Mouse (Mus musculus): Measurements from ENCODE around the gene BC017158. TPM values are rescaled to one million over a fixed set of nuclear protein-coding genes. Genes with fewer than 3 reads are reported as not detected.
A peak's percentile ranks its signal among the peaks of the same experiment; 100 is the strongest.

The BC017158 gene
- polyA plus RNA-seq, 1 experiment = 29.4 TPM

DNA sequence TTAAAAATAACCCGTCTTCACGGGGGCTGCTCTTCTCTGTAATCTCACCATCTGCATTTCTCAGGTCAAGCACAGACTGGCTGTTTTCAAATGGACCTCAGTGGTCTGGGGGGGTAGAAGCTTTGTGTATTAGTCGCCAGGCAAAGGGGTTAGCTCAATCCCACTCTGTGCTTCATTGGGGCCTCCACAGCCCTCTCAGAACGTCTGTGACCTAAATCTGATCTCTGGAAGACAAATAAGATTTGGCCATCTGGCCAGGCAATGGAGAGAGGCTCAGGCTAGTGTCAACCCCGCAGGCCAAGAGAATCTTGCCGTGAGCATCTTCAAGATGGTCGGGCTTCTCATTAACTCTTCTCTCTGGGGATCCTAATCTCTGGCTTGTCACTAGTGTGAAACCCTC is 16.5 kb upstream of the BC017158 start:
- Histone ChIP-seq H3K36me3 (ENCODE audit: control insufficient read depth, insufficient read depth, low read length) (no peaks in the 10 kb centered on the region), H3K27me3 (replicated peaks; ENCODE audit: control insufficient read depth, insufficient read depth, low read length) (no peaks in the 10 kb centered on the region), H3K4me3 (ENCODE audit: insufficient read depth, low read depth, low read length) (no peak overlapping the region), H3K4me1 (ENCODE audit: control insufficient read depth, insufficient read depth, low read length) (no peaks in the 10 kb centered on the region), H3K27ac (ENCODE audit: insufficient read depth, low read depth, low read length) (no peak overlapping the region)
- no peak for DNase-seq
- 77% methylated on average over 7 of the region's 7 CpGs for WGBS
- TF ChIP-seq POLR2A (IDR thresholded peaks at IDR 0.05; ENCODE audit: low read depth, low read length) (no peak), CTCF (conservative IDR thresholded peaks at IDR 0.05; ENCODE audit: insufficient read depth, insufficient read length, low read depth, low read length) (no peak)

DNA sequence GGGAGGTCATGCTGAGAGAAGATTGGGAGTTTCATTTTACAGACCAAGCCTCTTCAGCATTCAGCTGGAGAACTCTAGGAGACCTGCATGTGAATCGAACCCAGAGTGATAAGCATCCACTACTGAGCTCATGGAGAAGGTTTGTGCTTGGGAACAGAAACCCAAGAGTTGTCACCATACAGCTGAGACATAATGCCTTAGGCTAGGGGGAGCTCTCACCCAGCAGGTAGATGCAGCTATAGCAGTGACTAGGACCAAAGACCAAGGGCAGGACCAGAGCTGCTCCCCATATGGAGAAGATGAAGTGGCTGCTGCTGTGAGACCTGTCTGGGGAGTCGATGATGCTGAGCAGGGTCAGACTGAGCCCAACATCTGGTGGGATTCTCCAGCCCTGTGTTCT is 15.6 kb upstream of the BC017158 start:
- H3K4me3 ChIP-seq (ENCODE audit: insufficient read depth, low read depth, low read length) = no peak overlapping the region
- 82% methylated on average over 2 of the region's 2 CpGs for WGBS
- no peaks in the 10 kb centered on the region for H3K36me3 ChIP-seq (ENCODE audit: control insufficient read depth, insufficient read depth, low read length)
- no peaks in the 10 kb centered on the region for H3K4me1 ChIP-seq (ENCODE audit: control insufficient read depth, insufficient read depth, low read length)
- no peak overlapping the region for H3K27ac ChIP-seq (ENCODE audit: insufficient read depth, low read depth, low read length)
- no peak for TF ChIP-seq POLR2A (IDR thresholded peaks at IDR 0.05; ENCODE audit: low read depth, low read length)
- 0 out of 2 replicates have a peak, but pooled peaks have one; percentile 20 for TF ChIP-seq CTCF (conservative IDR thresholded peaks at IDR 0.05; ENCODE audit: insufficient read depth, insufficient read length, low read depth, low read length)
- no peaks in the 10 kb centered on the region for H3K27me3 ChIP-seq (replicated peaks; ENCODE audit: control insufficient read depth, insufficient read depth, low read length)
- no peak for DNase-seq

DNA sequence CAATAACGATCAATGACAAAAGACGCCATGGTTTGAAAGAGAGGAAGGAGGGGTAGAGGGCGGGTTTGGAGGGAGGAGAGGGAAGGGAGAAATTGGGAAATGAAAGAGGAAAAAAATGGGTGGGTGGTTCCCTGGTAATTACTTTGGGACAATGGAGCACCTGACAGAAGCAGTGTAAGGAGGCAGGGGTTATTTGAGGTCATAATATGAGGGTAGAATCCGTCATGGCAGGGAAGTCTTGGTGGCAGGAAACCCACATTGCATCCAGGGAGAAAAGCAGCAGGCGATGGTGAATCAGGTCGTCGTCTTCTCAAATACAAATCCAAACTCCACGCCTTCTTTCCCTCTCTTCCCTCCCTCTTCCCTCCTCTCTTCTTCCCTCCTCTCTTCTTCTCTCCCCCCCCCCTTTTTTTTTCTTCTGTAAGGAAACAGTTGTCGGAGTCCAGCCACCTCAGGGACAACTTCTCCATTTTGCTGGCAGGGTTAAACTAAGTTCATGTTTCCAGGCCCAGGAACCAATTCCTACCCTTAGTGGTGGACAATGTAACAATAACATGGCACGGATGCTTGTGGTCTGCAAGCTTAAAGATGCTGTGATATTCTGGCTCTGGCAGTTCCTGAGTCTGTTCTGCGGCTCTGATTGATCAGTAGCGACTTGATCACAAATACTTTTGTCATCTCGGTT is 14.5 kb upstream of the BC017158 start:
- no peaks in the 10 kb centered on the region for H3K36me3 ChIP-seq (ENCODE audit: control insufficient read depth, insufficient read depth, low read length)
- H3K4me3 ChIP-seq (ENCODE audit: insufficient read depth, low read depth, low read length) = no peak overlapping the region
- H3K27me3 ChIP-seq (replicated peaks; ENCODE audit: control insufficient read depth, insufficient read depth, low read length) = no peaks in the 10 kb centered on the region
- TF ChIP-seq POLR2A (IDR thresholded peaks at IDR 0.05; ENCODE audit: low read depth, low read length) (no peak), CTCF (conservative IDR thresholded peaks at IDR 0.05; ENCODE audit: insufficient read depth, insufficient read length, low read depth, low read length) (no peak)
- H3K4me1 ChIP-seq (ENCODE audit: control insufficient read depth, insufficient read depth, low read length) = no peaks in the 10 kb centered on the region
- WGBS = 77% methylated on average over 13 of the region's 13 CpGs
- H3K27ac ChIP-seq (ENCODE audit: insufficient read depth, low read depth, low read length) = no peak overlapping the region
- no peak for DNase-seq

DNA sequence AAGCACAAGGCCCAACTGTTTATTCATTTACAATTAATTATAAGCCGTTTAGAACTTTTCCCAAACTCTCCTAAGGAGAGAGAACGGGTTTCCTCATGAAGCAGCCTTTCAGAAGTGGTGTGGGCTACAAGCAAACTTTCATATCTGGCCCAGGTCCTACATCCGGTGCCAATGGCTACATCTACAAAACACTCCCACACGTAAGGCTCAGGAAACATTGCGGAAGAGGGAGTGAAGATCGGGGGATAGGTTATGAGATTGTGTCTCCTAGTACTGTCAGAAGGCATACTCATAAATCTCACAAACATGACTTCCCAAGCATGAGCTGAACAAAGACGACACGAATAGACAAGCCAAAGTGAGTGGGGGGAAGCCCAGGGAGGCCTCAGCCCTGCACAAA is 13.8 kb upstream of the BC017158 start:
- Histone ChIP-seq H3K27me3 (replicated peaks; ENCODE audit: control insufficient read depth, insufficient read depth, low read length) (no peaks in the 10 kb centered on the region), H3K4me3 (ENCODE audit: insufficient read depth, low read depth, low read length) (no peak overlapping the region), H3K36me3 (ENCODE audit: control insufficient read depth, insufficient read depth, low read length) (no peaks in the 10 kb centered on the region), H3K27ac (ENCODE audit: insufficient read depth, low read depth, low read length) (no peak overlapping the region), H3K4me1 (ENCODE audit: control insufficient read depth, insufficient read depth, low read length) (no peaks in the 10 kb centered on the region)
- WGBS = 51% methylated on average over 8 of the region's 8 CpGs
- TF ChIP-seq POLR2A (IDR thresholded peaks at IDR 0.05; ENCODE audit: low read depth, low read length) (no peak), CTCF (conservative IDR thresholded peaks at IDR 0.05; ENCODE audit: insufficient read depth, insufficient read length, low read depth, low read length) (no peak)
- no peak for DNase-seq

DNA sequence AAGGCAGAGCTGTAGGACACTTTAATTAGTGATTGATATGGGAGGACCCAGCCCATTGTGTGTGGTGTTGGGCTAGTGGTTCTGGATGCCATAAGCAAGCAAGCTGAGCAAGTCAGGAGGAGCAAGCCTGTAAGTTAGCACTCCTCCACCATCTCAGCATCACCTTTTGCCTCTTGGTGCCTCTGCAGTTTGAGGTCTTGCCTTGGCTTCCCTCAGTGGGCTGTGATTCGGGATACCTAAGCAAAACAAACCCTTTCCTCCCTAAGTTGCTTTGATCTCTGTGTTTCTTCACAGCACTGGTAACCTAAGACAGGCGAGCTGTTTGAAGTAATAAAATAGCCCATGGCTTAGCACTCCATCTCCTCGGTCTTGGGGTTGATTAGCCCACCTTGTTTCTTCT is 13.3 kb upstream of the BC017158 start:
- H3K36me3 ChIP-seq (ENCODE audit: control insufficient read depth, insufficient read depth, low read length) = no peaks in the 10 kb centered on the region
- WGBS = 68% methylated on average over 3 of the region's 3 CpGs
- H3K4me1 ChIP-seq (ENCODE audit: control insufficient read depth, insufficient read depth, low read length) = no peaks in the 10 kb centered on the region
- H3K27me3 ChIP-seq (replicated peaks; ENCODE audit: control insufficient read depth, insufficient read depth, low read length) = no peaks in the 10 kb centered on the region
- no peak overlapping the region for H3K4me3 ChIP-seq (ENCODE audit: insufficient read depth, low read depth, low read length)
- TF ChIP-seq POLR2A (IDR thresholded peaks at IDR 0.05; ENCODE audit: low read depth, low read length) = no peak
- TF ChIP-seq CTCF (conservative IDR thresholded peaks at IDR 0.05; ENCODE audit: insufficient read depth, insufficient read length, low read depth, low read length) = no peak
- no peak for DNase-seq
- no peak overlapping the region for H3K27ac ChIP-seq (ENCODE audit: insufficient read depth, low read depth, low read length)

DNA sequence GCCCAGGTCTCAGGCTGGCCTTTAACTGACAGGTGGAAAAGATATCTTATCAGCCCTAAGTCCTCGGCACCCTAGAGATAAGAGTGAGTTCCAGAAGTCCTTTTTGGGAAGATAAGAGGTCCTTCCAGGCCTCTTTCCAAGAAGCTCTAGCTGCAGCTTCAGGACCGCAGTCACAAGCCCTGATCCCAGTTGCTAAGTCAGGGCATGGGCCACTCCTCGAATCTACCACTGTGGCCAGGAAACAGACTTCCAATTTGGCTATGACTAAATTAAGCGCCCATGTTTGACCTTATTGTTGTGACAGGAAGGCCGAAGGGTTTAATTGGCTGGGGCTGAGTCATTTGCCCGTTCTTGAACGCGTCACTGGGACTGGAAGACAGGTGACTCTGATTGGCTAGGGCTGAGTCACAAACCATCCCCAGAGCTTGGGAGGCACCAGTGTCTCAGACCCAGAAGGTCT is 12.3 kb upstream of the BC017158 start:
- 54% methylated on average over 8 of the region's 8 CpGs for WGBS
- H3K4me1 ChIP-seq (ENCODE audit: control insufficient read depth, insufficient read depth, low read length) = no peaks in the 10 kb centered on the region
- no peak for DNase-seq
- no peak for TF ChIP-seq POLR2A (IDR thresholded peaks at IDR 0.05; ENCODE audit: low read depth, low read length)
- TF ChIP-seq CTCF (conservative IDR thresholded peaks at IDR 0.05; ENCODE audit: insufficient read depth, insufficient read length, low read depth, low read length) = no peak
- H3K4me3 ChIP-seq (ENCODE audit: insufficient read depth, low read depth, low read length) = no peak overlapping the region
- no peaks in the 10 kb centered on the region for H3K27me3 ChIP-seq (replicated peaks; ENCODE audit: control insufficient read depth, insufficient read depth, low read length)
- H3K36me3 ChIP-seq (ENCODE audit: control insufficient read depth, insufficient read depth, low read length) = no peaks in the 10 kb centered on the region
- H3K27ac ChIP-seq (ENCODE audit: insufficient read depth, low read depth, low read length) = no peak overlapping the region

DNA sequence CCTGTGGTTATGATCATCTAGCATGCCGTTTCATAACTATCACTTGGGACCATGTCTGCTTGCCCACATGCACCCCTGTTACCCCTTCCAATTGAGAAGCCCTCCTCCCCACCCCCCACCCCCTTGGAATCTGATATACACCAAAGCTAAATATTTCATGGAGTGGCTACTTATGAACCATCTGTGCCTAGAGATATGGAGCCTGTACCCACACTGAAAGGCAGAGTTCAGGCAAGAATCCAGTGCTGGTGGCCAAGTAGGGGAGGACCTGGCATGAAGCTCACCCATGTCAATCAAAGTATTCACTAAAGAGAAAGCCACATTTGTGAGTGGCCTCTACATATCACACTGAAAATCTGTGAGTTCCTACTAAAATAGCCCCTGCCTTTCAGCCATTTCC is 11.8 kb upstream of the BC017158 start:
- DNase-seq = no peak
- TF ChIP-seq CTCF (conservative IDR thresholded peaks at IDR 0.05; ENCODE audit: insufficient read depth, insufficient read length, low read depth, low read length) = no peak
- no peak overlapping the region for H3K27ac ChIP-seq (ENCODE audit: insufficient read depth, low read depth, low read length)
- no peaks in the 10 kb centered on the region for H3K36me3 ChIP-seq (ENCODE audit: control insufficient read depth, insufficient read depth, low read length)
- 52% methylated on average over 1 of the region's 1 CpGs for whole genome bisulfite sequencing
- no peak overlapping the region for H3K4me3 ChIP-seq (ENCODE audit: insufficient read depth, low read depth, low read length)
- H3K4me1 ChIP-seq (ENCODE audit: control insufficient read depth, insufficient read depth, low read length) = no peaks in the 10 kb centered on the region
- H3K27me3 ChIP-seq (replicated peaks; ENCODE audit: control insufficient read depth, insufficient read depth, low read length) = no peaks in the 10 kb centered on the region

All from kidney, adult 2 months (tissue).